Mouse (Mus musculus) kidney, embryonic 16.5 days (tissue): Measurements from ENCODE around the gene Adcyap1r1. TPM values are rescaled to one million over a fixed set of nuclear protein-coding genes. Genes with fewer than 3 reads are reported as not detected.

Experiments used
- ATAC-seq: fragments of 200-750 bp; cut with Nextera tagmentation; 2 replicates; pipeline ENCODE4 v1.8.0; 2017; ENCODE audit warnings: moderate TSS enrichment; ENCODE audit not compliant: low FRiP score, low TSS enrichment
- H3K27ac ChIP-seq: fragments of 300-500 bp; sonication (generic); 2 replicates; pipeline ENCODE4 v1.5.1; 2014; ENCODE audit warnings: low read length
- H3K27me3 ChIP-seq: fragments of 300-500 bp; sonication (generic); 2 replicates; pipeline ENCODE4 v1.6.1; 2014; ENCODE audit warnings: low read length, control low read depth, mixed read lengths; ENCODE audit not compliant: insufficient read depth
- H3K36me3 ChIP-seq: fragments of 300-500 bp; sonication (generic); 2 replicates; pipeline ENCODE4 v1.6.1; 2014; ENCODE audit warnings: low read length, control low read depth, mixed read lengths; ENCODE audit not compliant: insufficient read depth
- H3K4me1 ChIP-seq: fragments of 300-500 bp; sonication (generic); 2 replicates; pipeline ENCODE4 v1.6.1; 2014; ENCODE audit warnings: low read length, control low read depth, mixed read lengths; ENCODE audit not compliant: insufficient read depth
- H3K4me2 ChIP-seq: fragments of 300-500 bp; sonication (generic); replicated peaks from 2 replicates; pipeline ENCODE4 v1.6.1; 2014; ENCODE audit warnings: low read depth, low read length
- H3K4me3 ChIP-seq: fragments of 300-500 bp; sonication (generic); 2 replicates; pipeline ENCODE4 v1.5.1; 2014; ENCODE audit warnings: mild to moderate bottlenecking, low read length
- H3K9ac ChIP-seq: fragments of 300-500 bp; sonication (generic); replicated peaks from 2 replicates; pipeline ENCODE4 v1.6.1; 2014; ENCODE audit warnings: low read length
- H3K9me3 ChIP-seq: fragments of 300-500 bp; sonication (generic); 2 replicates; pipeline ENCODE4 v1.6.1; 2016; ENCODE audit warnings: low read length, control low read depth
- WGBS: fragments of 180-500 bp; shearing (Covaris S2); extraction: QIAGEN DNeasy Blood & Tissue Kit; methylation state at CpG from one replicate; pipeline ENCODE4 v1.1.7; 2014; 5-methylcytosine and 5-hydroxymethylcytosine counted together
- microRNA-seq: library from miRNA; unstranded; fragments of <30 nt; microRNA quantifications from one replicate; pipeline ENCODE4, GENCODE M21; 2016
- polyA plus RNA-seq: library from polyadenylated mRNA; unstranded; fragments of >200 nt; fragmentation: Nextera tagmentation; extraction: Ambion mirVana; gene quantifications from 2 replicates; pipeline ENCODE4 v1.2.1, GENCODE M21; 2015

Adcyap1r1 gene
- polyA plus RNA-seq, 1 experiment from 2014 or later, result 2.5 TPM

- 91% methylated on average over 6 of the region's 6 CpGs for WGBS
- H3K4me1 ChIP-seq, result no peaks in the 10 kb centered on the region
- no peak overlapping the region for H3K9ac ChIP-seq
- H3K36me3 ChIP-seq, result no peaks in the 10 kb centered on the region
- H3K4me2 ChIP-seq, result no peak overlapping the region
- no peak overlapping the region for H3K27ac ChIP-seq
- H3K27me3 ChIP-seq, result no peaks in the 10 kb centered on the region
- ATAC-seq, result no peak
- H3K4me3 ChIP-seq, result no peak overlapping the region
- H3K9me3 ChIP-seq, result no peaks in the 10 kb centered on the region
Observed at GRCm38 (mm10) chr6:55549211-55549610, 97.4 kb downstream of the Adcyap1r1 start.

- Histone ChIP-seq H3K4me1 (no peaks in the 10 kb centered on the region), H3K4me2 (no peak overlapping the region), H3K27ac (no peak overlapping the region), H3K9ac (no peak overlapping the region), H3K27me3 (no peaks in the 10 kb centered on the region), H3K36me3 (no peaks in the 10 kb centered on the region), H3K4me3 (no peak overlapping the region), H3K9me3 (no peaks in the 10 kb centered on the region)
- no peak for ATAC-seq
- 43% methylated on average over 13 of the region's 13 CpGs for WGBS
Observed at GRCm38 (mm10) chr6:55550926-55551325, 99.1 kb downstream of the Adcyap1r1 start.

Small RNA genes within 50 kb of the gene (microRNA-seq; reads per million reads assigned to microRNA genes)
- gene Gm44352, result not detected

Other genes starting within 250 kb of the Adcyap1r1 start
- 17.0 and 19.3 TPM in 2 replicates for gene Mindy4, start 248.6 kb upstream of the Adcyap1r1 start, polyA plus RNA-seq
- gene Aqp1, start 115.5 kb upstream of the Adcyap1r1 start, polyA plus RNA-seq, result 50.8 and 69.9 TPM in 2 replicates
- gene Ghrhr, start 75.7 kb upstream of the Adcyap1r1 start, polyA plus RNA-seq, result 0.17 and 0.18 TPM in 2 replicates
- gene Neurod6, start 229.3 kb downstream of the Adcyap1r1 start, polyA plus RNA-seq, result not detected in 2 replicates